Mouse (Mus musculus): ENCODE measurements at regions not wholly inside any gene's neighbourhood (a gene's known extent, or its start where the extent isn't known, plus 50 kb on each side); places are given as distances from the start of the nearest gene placed in this dataset.
"Not testable (repeated sequence)": the region's sequence is repeated elsewhere in the genome, so short reads cannot be mapped to it uniquely, and the experiment has no call there.

DNA sequence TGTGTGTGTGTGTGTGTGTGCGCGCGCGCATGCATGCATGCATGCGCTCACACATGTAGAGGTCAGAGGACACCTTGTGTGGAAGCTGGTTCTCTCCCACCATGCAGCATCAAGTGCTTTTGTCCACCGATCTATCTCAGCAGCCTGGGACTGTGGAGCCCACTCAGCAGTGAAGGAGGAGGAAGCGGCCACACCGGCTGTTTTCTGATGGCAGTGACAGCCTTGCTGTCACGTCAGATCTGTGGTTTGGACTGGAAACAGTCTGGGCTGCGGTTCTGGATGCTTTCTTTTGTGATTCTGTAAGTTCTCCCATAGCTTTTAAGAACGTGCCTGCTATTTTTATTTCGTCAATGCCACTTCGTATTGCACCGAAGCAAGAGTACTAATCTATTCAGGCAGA lies 84.0 kb upstream of the Arl4c start:
- ATAC-seq (ENCODE audit: insufficient number of reproducible peaks, insufficient read depth, low FRiP score, low TSS enrichment, low read depth), result no peak
- Histone ChIP-seq H3K36me3 (no peaks in the 10 kb centered on the region), H3K9me3 (no peaks in the 10 kb centered on the region), H3K4me3 (no peak overlapping the region), H3K4me1 (no peaks in the 10 kb centered on the region), H3K27ac (no peak overlapping the region), H3K27me3 (no peaks in the 10 kb centered on the region), H3K4me2 (no peak overlapping the region), H3K9ac (no peak overlapping the region)
- WGBS, result 88% methylated on average over 14 of the region's 14 CpGs

DNA sequence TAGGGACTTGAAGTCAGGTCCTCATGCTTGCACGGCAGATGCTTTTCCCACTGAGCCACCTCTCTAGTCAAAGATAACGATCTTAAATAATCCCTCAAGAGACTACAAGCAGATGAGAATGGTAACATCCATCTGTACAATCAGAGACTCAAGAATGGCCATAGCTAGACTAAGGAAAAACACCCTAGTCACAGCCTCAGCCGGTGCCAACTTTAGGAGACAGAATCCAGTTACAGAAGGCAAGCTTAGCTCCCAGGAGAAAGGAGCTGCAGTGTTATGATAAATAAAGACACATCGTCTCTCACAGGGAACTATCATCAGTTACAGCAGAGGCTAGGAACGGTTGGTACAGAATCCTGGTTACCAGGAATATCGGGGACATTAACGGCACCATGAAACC lies 88.7 kb upstream of the Arl4c start:
- Histone ChIP-seq H3K9ac (no peak overlapping the region), H3K9me3 (no peaks in the 10 kb centered on the region), H3K27me3 (no peaks in the 10 kb centered on the region), H3K27ac (no peak overlapping the region), H3K4me2 (no peak overlapping the region), H3K36me3 (no peaks in the 10 kb centered on the region), H3K4me1 (no peaks in the 10 kb centered on the region), H3K4me3 (no peak overlapping the region)
- 77% methylated on average over 7 of the region's 7 CpGs for whole genome bisulfite sequencing
- ATAC-seq (ENCODE audit: insufficient number of reproducible peaks, insufficient read depth, low FRiP score, low TSS enrichment, low read depth), result no peak

DNA sequence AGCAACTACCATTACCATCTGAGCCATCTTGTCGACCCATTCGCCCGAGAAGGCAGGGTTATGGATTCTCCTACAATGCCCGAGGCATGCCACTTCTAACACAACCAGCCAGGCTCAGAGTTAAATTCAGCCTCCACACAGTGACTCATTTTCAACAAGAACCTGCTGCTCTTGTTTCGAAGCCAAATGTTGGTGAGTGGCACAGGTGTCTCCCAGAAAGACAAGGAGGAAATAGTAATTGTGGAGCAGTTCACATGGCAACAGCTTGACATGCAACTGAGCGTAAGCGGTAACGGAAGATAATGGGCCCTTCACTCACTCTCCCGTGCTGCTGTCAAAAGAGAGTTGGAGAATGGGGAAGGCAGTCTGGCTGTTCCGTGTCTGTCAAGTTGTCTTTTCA lies 92.9 kb upstream of the Arl4c start:
- H3K4me2 ChIP-seq, result no peak overlapping the region
- WGBS, result 72% methylated on average over 10 of the region's 10 CpGs
- no peak overlapping the region for H3K4me3 ChIP-seq
- H3K9ac ChIP-seq, result no peak overlapping the region
- H3K4me1 ChIP-seq, result peaks cover 15% of the 10 kb centered on the region; the same call in 1 of the 2 replicates
- no peak overlapping the region for H3K27ac ChIP-seq
- H3K27me3 ChIP-seq, result no peaks in the 10 kb centered on the region
- ATAC-seq (ENCODE audit: insufficient number of reproducible peaks, insufficient read depth, low FRiP score, low TSS enrichment, low read depth), result no peak
- H3K36me3 ChIP-seq, result no peaks in the 10 kb centered on the region
- no peaks in the 10 kb centered on the region for H3K9me3 ChIP-seq

DNA sequence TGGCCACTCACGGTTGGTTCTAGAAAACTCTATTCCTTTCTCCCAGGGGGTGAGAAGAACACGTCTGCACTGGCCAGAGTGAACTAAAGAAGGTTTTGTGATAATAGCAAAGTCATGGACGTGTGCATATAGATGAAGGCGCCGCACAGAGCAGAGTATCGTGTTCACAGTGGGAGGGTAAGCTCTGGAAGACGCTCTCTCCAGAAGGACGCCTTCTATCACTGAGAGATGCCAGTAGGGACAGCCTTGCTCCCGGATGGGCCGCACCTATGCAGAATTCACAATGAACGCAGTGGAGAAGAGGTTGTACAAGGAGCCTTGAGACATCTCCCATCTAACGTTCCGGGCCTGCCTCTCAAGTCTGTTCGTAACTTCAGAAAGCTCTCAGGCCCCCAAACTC lies 96.5 kb upstream of the Arl4c start:
- H3K9ac ChIP-seq, result no peak overlapping the region
- peaks cover 25% of the 10 kb centered on the region for H3K4me1 ChIP-seq
- H3K9me3 ChIP-seq, result 0 out of 2 replicates have a peak, but pooled peaks cover 6% of the 10 kb centered on the region
- no peak overlapping the region for H3K4me3 ChIP-seq
- WGBS, result 66% methylated on average over 14 of the region's 14 CpGs
- H3K4me2 ChIP-seq, result no peak overlapping the region
- ATAC-seq (ENCODE audit: insufficient number of reproducible peaks, insufficient read depth, low FRiP score, low TSS enrichment, low read depth), result no peak
- no peaks in the 10 kb centered on the region for H3K27me3 ChIP-seq
- no peak overlapping the region for H3K27ac ChIP-seq
- H3K36me3 ChIP-seq, result no peaks in the 10 kb centered on the region

DNA sequence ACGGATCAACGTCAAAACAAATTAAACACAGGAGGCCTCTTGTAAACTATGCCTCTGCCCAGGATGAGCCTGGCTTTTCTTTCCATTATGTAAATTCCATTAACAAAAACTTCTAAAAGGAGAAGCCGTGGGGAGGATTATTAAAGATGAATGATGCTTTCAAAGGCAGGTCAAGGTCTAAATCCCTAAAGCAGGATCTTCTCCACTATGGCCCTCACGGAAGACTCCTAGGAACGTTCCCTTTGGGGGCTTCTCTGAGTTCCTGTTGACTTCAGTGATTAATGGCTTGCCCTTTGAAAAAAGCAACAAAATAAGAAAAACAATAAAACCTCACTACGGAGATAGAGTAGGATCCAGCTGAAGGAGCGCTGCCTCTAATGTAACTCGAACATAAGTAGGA lies 96.9 kb upstream of the Arl4c start:
- no peak for ATAC-seq (ENCODE audit: insufficient number of reproducible peaks, insufficient read depth, low FRiP score, low TSS enrichment, low read depth)
- Histone ChIP-seq H3K9me3 (0 out of 2 replicates have a peak, but pooled peaks cover 8% of the 10 kb centered on the region), H3K4me2 (no peak overlapping the region), H3K27ac (no peak overlapping the region), H3K9ac (no peak overlapping the region), H3K4me1 (peaks cover 25% of the 10 kb centered on the region), H3K27me3 (no peaks in the 10 kb centered on the region), H3K4me3 (no peak overlapping the region), H3K36me3 (no peaks in the 10 kb centered on the region)
- WGBS, result 43% methylated on average over 8 of the region's 8 CpGs

DNA sequence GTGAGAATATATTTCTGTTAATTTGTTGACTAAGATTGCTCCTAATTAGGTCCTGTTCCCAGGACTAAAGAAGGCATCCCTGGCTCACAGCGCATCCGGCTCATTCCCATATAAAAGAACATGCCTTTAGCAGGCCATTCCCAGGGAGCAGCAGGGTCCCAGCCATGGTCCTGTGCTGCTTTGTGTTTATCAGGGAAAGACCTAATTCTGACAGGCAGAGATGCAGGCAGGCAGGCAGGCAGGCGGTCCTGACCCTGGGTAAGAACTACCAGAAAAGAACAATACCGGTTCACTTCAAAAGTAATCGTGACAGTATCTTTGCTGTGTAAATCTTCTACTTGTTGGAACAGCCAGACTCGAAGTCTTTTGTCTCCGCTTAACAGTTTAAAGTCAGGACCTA lies 97.3 kb upstream of the Arl4c start:
- H3K27me3 ChIP-seq, result no peaks in the 10 kb centered on the region
- no peak overlapping the region for H3K9ac ChIP-seq
- 0 out of 2 replicates have a peak, but pooled peaks cover 8% of the 10 kb centered on the region for H3K9me3 ChIP-seq
- no peaks in the 10 kb centered on the region for H3K36me3 ChIP-seq
- no peak overlapping the region for H3K4me2 ChIP-seq
- H3K4me3 ChIP-seq, result no peak overlapping the region
- no peak for ATAC-seq (ENCODE audit: insufficient number of reproducible peaks, insufficient read depth, low FRiP score, low TSS enrichment, low read depth)
- H3K27ac ChIP-seq, result no peak overlapping the region
- peaks cover 25% of the 10 kb centered on the region for H3K4me1 ChIP-seq
- WGBS, result 49% methylated on average over 7 of the region's 7 CpGs

DNA sequence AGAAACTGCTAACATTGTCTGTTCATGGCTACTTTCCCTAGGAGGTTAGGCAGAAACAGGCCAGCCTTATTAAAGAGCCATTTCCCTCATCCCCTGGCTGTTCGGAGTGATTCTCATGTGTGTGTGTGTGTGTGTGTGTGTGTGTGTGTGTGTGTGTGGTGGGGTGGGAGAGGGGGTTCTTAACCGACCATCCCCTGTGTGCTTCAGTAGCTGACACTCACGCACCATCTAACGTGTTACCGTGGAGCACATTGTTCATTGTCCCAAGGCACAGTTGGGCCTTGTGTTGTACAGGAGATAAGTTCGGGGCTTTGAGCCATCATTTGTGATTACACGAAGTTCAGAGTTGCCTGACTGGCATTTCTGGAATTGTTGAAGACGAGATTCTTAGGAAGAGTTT lies 97.8 kb upstream of the Arl4c start:
- Histone ChIP-seq H3K4me3 (no peak overlapping the region), H3K4me1 (peaks cover 25% of the 10 kb centered on the region), H3K36me3 (no peaks in the 10 kb centered on the region), H3K27me3 (no peaks in the 10 kb centered on the region), H3K27ac (no peak overlapping the region), H3K9me3 (0 out of 2 replicates have a peak, but pooled peaks cover 8% of the 10 kb centered on the region), H3K4me2 (no peak overlapping the region), H3K9ac (no peak overlapping the region)
- ATAC-seq (ENCODE audit: insufficient number of reproducible peaks, insufficient read depth, low FRiP score, low TSS enrichment, low read depth), result no peak
- WGBS, result 41% methylated on average over 8 of the region's 8 CpGs

DNA sequence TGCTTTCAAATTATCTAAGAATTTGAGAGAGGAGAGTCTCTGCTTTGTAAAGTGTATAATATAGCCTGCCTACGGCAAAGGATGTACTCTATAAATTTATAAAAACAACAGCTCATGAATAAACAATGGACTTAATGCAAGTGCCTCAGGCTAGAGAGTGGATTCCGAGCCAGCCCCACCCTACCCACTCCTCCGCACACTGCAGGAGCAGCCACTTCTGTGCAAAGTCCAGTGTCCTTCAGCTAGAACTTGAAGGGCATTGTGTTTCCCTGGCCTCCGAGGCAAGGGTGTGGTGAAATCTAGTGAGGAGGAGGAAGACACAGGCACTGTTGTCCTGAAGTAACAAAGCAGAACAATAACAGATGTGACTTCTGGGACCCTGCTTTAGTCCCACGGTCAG lies 98.4 kb upstream of the Arl4c start:
- Histone ChIP-seq H3K4me3 (no peak overlapping the region), H3K27me3 (no peaks in the 10 kb centered on the region), H3K4me2 (no peak overlapping the region), H3K9ac (no peak overlapping the region), H3K36me3 (no peaks in the 10 kb centered on the region), H3K9me3 (0 out of 2 replicates have a peak, but pooled peaks cover 8% of the 10 kb centered on the region), H3K4me1 (peaks cover 25% of the 10 kb centered on the region), H3K27ac (0 out of 2 replicates have a peak overlapping the region, but pooled peaks have one; percentile 22)
- WGBS, result 29% methylated on average over 5 of the region's 5 CpGs
- ATAC-seq (ENCODE audit: insufficient number of reproducible peaks, insufficient read depth, low FRiP score, low TSS enrichment, low read depth), result no peak

DNA sequence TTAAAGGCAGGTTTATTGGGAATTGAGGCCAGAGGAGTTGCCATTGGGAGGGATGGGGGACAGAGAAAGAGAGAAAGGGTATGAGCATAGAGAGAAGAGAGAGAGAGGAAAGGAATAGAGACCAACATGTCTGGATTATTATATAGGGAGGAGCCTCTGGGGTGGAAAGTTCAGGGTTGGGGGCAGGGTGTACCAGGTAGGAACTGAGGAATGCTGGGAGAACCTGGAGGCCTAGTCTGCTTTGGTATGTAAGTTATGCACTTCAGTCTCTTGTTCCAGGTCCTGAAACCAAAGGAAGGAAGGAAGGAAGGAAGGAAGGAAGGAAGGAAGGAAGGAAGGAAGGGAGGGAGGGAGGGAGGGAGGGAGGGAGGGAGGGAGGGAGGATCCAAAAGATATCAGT lies 99.1 kb upstream of the Arl4c start:
- H3K27me3 ChIP-seq; H3K4me3 ChIP-seq; ATAC-seq (ENCODE audit: insufficient number of reproducible peaks, insufficient read depth, low FRiP score, low TSS enrichment, low read depth): not testable (repeated sequence)

DNA sequence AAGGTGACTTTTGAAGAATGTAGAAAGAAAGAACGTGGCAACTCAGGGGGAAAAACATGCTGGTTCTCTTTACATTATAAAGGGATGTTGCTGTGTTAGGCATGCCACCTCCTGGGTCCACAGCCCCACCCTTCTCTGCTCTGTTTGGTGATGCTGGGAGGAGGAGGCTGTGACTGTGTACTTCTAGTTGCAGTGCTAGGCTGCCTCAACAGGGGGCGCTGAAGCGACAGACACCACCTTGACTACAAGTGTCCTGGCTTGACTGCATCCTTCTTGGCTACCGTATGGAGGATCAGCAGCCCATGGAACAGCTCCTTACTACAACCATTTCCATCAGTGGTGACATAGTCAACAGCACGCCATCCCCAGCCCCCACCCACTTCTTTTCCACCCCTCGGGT lies 104.9 kb upstream of the Arl4c start:
- no peak overlapping the region for H3K27ac ChIP-seq
- H3K4me3 ChIP-seq, result no peak overlapping the region
- no peak for ATAC-seq (ENCODE audit: insufficient number of reproducible peaks, insufficient read depth, low FRiP score, low TSS enrichment, low read depth)
- peaks cover 8% of the 10 kb centered on the region for H3K4me1 ChIP-seq
- WGBS, result 57% methylated on average over 6 of the region's 6 CpGs
- H3K9me3 ChIP-seq, result 0 out of 2 replicates have a peak, but pooled peaks cover 8% of the 10 kb centered on the region
- H3K4me2 ChIP-seq, result no peak overlapping the region
- H3K27me3 ChIP-seq, result no peaks in the 10 kb centered on the region
- H3K9ac ChIP-seq, result no peak overlapping the region
- no peaks in the 10 kb centered on the region for H3K36me3 ChIP-seq

More for the DNA sequence above, 99.1 kb upstream of the Arl4c start:
- not testable (repeated sequence) for H3K27ac ChIP-seq, H3K9me3 ChIP-seq, H3K36me3 ChIP-seq, H3K9ac ChIP-seq, H3K4me2 ChIP-seq
- H3K4me1 ChIP-seq, result peaks cover 25% of the 10 kb centered on the region

DNA sequence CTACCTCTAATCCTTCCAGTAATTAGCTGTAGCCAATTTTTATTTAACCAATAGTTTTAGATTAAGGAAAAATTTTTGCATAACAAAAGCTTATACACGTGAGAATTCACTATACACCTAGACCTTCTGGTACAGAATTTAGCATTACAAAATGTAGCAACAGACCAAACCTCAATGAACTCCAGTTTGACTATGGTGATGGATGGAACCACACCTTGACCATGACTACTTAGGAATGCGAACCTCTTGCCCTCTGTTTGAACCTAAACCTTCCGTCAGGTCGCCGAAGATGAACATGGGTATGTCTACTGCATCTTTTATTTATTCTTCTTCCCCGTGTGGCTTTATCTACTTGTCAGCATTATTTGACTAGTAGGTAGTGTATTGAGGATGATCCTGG lies 105.9 kb upstream of the Arl4c start:
- no peak overlapping the region for H3K27ac ChIP-seq
- no peak overlapping the region for H3K9ac ChIP-seq
- H3K4me3 ChIP-seq, result no peak overlapping the region
- H3K36me3 ChIP-seq, result no peaks in the 10 kb centered on the region
- peaks cover 8% of the 10 kb centered on the region for H3K4me1 ChIP-seq
- ATAC-seq (ENCODE audit: insufficient number of reproducible peaks, insufficient read depth, low FRiP score, low TSS enrichment, low read depth), result no peak
- WGBS, result 89% methylated on average over 6 of the region's 6 CpGs
- H3K27me3 ChIP-seq, result no peaks in the 10 kb centered on the region
- H3K4me2 ChIP-seq, result no peak overlapping the region
- 0 out of 2 replicates have a peak, but pooled peaks cover 5% of the 10 kb centered on the region for H3K9me3 ChIP-seq

DNA sequence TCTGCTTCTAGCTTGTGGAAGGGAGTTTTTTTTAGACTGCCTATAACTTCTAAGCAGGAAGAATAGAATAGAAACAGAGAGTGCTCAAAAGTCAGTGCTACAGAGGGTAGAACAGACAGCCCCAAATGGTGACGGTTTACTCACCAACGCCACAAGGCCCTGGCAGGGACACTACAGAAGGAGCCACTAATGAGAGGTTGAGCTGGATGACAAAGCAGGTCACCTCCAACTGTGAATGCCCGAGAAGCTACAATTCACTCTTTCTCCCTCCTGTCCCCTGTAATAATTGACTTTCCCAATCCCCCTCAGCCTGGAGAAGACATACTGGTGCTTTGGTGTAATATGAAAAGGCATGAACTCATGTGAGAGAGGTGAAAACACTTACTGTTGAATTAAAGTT lies 106.5 kb upstream of the Arl4c start:
- Histone ChIP-seq H3K27me3 (no peaks in the 10 kb centered on the region), H3K9me3 (0 out of 2 replicates have a peak, but pooled peaks cover 2% of the 10 kb centered on the region), H3K36me3 (no peaks in the 10 kb centered on the region), H3K4me1 (peaks cover 8% of the 10 kb centered on the region), H3K4me3 (no peak overlapping the region), H3K27ac (no peak overlapping the region), H3K9ac (no peak overlapping the region), H3K4me2 (no peak overlapping the region)
- 61% methylated on average over 3 of the region's 3 CpGs for WGBS
- no peak for ATAC-seq (ENCODE audit: insufficient number of reproducible peaks, insufficient read depth, low FRiP score, low TSS enrichment, low read depth)

DNA sequence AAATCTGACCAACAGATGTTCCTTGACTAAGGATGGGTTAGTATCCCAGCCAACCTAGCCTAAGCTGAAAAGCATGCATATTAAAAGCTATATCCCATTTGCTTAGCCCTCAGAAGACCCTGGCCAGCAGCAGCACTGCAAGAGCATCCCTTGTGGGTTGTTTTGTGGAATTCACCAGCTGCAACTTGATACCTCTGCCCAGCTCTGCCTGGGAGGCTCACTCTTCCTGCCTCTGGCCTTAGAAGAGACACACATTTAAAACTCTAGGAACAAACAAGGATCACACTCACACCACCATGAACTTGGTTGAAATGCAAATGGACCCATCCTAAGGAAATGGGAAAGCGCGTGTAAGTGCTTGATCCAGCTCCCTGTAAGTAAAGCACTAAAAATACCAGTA lies 107.7 kb upstream of the Arl4c start:
- Histone ChIP-seq H3K27ac (no peak overlapping the region), H3K9me3 (no peaks in the 10 kb centered on the region), H3K4me2 (no peak overlapping the region), H3K36me3 (no peaks in the 10 kb centered on the region), H3K9ac (no peak overlapping the region), H3K27me3 (no peaks in the 10 kb centered on the region), H3K4me1 (peaks cover 8% of the 10 kb centered on the region), H3K4me3 (no peak overlapping the region)
- 66% methylated on average over 2 of the region's 2 CpGs for WGBS
- ATAC-seq (ENCODE audit: insufficient number of reproducible peaks, insufficient read depth, low FRiP score, low TSS enrichment, low read depth), result no peak

All from embryonic facial prominence, embryonic 13.5 days (tissue).